In the genomic region with DNA sequence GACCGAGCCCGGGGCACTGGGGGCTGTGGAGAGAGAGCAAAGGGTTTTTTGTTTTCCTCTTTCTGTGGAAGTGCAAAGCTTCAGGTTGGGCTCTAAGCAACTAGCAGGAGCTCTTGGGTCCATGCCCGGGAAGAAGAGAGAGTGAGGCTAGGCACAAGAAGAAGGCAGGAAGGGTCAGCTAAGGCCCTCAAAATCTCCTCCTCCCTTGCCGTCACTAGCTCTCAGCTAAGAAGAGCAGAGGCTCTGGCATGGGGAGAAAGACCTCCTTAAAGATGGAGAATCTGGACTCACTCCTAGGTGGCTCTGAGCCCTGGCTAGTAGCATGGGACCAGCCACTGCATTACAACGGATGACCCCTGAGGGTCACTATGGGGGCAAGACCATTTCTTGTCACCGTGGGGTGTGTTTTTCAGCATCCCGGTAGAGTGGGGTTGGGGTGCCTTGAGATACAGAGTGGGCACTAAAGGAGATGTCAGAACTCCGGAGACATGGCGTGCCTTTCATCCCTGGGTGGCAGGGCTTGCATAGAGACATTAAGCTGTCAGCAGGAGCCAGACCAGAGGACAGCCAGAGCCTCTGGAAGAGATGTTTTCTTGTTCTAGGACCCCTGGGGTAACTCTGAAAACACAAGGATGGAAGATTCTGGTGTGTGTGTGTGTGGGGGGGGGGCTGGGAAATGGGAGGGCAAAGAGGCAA, we compare ENCODE assay signal across 7 mouse cellular contexts. TPM values are rescaled to one million over a fixed set of nuclear protein-coding genes. Genes with fewer than 3 reads are reported as not detected.
A peak's percentile ranks its signal among the peaks of the same experiment; 100 is the strongest.
DNase-seq lines count a peak whose midpoint lies in the region; ATAC-seq lines count a peak whose summit lies in the region.

No protein-coding gene starts in this region.

- H3K27me3 ChIP-seq in hindbrain, embryonic 15.5 days = no peaks in the 10 kb centered on the region
- H3K27me3 ChIP-seq in hindbrain, embryonic 13.5 days = no peaks in the 10 kb centered on the region; the same call in 1 of the 2 replicates
- no peaks in the 10 kb centered on the region for H3K27me3 ChIP-seq in heart, embryonic 10.5 days (ENCODE audit: insufficient read depth, poor library complexity, severe bottlenecking)
- no peaks in the 10 kb centered on the region for H3K27me3 ChIP-seq in stomach, embryonic 15.5 days (replicated peaks)

- no peak overlapping the region for H3K4me2 ChIP-seq in hindbrain, embryonic 15.5 days
- no peak overlapping the region for H3K4me2 ChIP-seq in hindbrain, embryonic 13.5 days
- H3K4me2 ChIP-seq in stomach, embryonic 15.5 days = no peak overlapping the region

- no peaks in the 10 kb centered on the region for H3K36me3 ChIP-seq in hindbrain, embryonic 15.5 days
- H3K36me3 ChIP-seq in hindbrain, embryonic 13.5 days = 0 out of 2 replicates have a peak, but pooled peaks cover 4% of the 10 kb centered on the region
- no peaks in the 10 kb centered on the region for H3K36me3 ChIP-seq in heart, embryonic 10.5 days
- no peaks in the 10 kb centered on the region for H3K36me3 ChIP-seq in stomach, embryonic 15.5 days

- 32% methylated on average over 9 of the region's 9 CpGs for WGBS in hindbrain, embryonic 15.5 days
- 39% methylated on average over 9 of the region's 9 CpGs for WGBS in hindbrain, embryonic 13.5 days
- 31% methylated on average over 9 of the region's 9 CpGs for WGBS in heart, embryonic 10.5 days
- WGBS in stomach, embryonic 15.5 days = 54% methylated on average over 9 of the region's 9 CpGs

- peak overlapping the region; percentile 49; the same call in 1 of the 2 replicates for H3K27ac ChIP-seq in hindbrain, embryonic 15.5 days (replicated peaks)
- H3K27ac ChIP-seq in hindbrain, embryonic 13.5 days = no peak overlapping the region; the same call in 1 of the 2 replicates
- peak overlapping the region; percentile 75 for H3K27ac ChIP-seq in heart, embryonic 10.5 days
- peak overlapping the region; percentile 54; the same call in 1 of the 2 replicates for H3K27ac ChIP-seq in stomach, embryonic 15.5 days

- no peak overlapping the region for H3K4me3 ChIP-seq in hindbrain, embryonic 15.5 days
- H3K4me3 ChIP-seq in hindbrain, embryonic 13.5 days = no peak overlapping the region
- H3K4me3 ChIP-seq in heart, embryonic 10.5 days = peak overlapping the region; percentile 34; the same call in 1 of the 2 replicates
- no peak overlapping the region for H3K4me3 ChIP-seq in stomach, embryonic 15.5 days (replicated peaks)

- H3K9ac ChIP-seq in hindbrain, embryonic 15.5 days = no peak overlapping the region
- H3K9ac ChIP-seq in hindbrain, embryonic 13.5 days = no peak overlapping the region; the same call in 1 of the 2 replicates
- no peak overlapping the region for H3K9ac ChIP-seq in stomach, embryonic 15.5 days

- H3K9me3 ChIP-seq in hindbrain, embryonic 15.5 days = no peaks in the 10 kb centered on the region
- H3K9me3 ChIP-seq in hindbrain, embryonic 13.5 days = no peaks in the 10 kb centered on the region
- H3K9me3 ChIP-seq in heart, embryonic 10.5 days = no peaks in the 10 kb centered on the region
- no peaks in the 10 kb centered on the region for H3K9me3 ChIP-seq in stomach, embryonic 15.5 days

- H3K4me1 ChIP-seq in hindbrain, embryonic 15.5 days (replicated peaks) = peaks cover 15% of the 10 kb centered on the region
- peaks cover 38% of the 10 kb centered on the region for H3K4me1 ChIP-seq in hindbrain, embryonic 13.5 days (replicated peaks)
- H3K4me1 ChIP-seq in heart, embryonic 10.5 days = peaks cover 57% of the 10 kb centered on the region
- H3K4me1 ChIP-seq in stomach, embryonic 15.5 days = peaks cover 24% of the 10 kb centered on the region; the same call in 1 of the 2 replicates

- DNase-seq in cerebellum, postnatal 10 days = peak; percentile 66 to 73
- no peak for DNase-seq in heart, embryonic 10.5 days (ENCODE audit: low spot score)
- DNase-seq in kidney, postnatal 36 days = peak; percentile 36 to 37
- DNase-seq in spleen, postnatal 10 days (ENCODE audit: low spot score in 2 of 2) = no peak

- ATAC-seq in hindbrain, embryonic 15.5 days (ENCODE audit: low FRiP score, low read depth) = no peak
- no peak for ATAC-seq in hindbrain, embryonic 13.5 days (ENCODE audit: low FRiP score)
- no peak for ATAC-seq in stomach, embryonic 15.5 days (ENCODE audit: insufficient read depth, low FRiP score, low read depth)

RNA-seq across cellular contexts. Expression of a gene that starts 54.8 kb away (rescaled TPM):
- 67.5 and 71.7 TPM in 2 replicates for polyA plus RNA-seq in hindbrain, embryonic 15.5 days (2015; fragmentation: Nextera tagmentation; extraction: Ambion mirVana)
- 73.0 and 73.7 TPM in 2 replicates for polyA plus RNA-seq in hindbrain, embryonic 13.5 days (2015; fragmentation: Nextera tagmentation; extraction: Ambion mirVana)
- polyA plus RNA-seq in heart, embryonic 10.5 days (2016; fragmentation: Nextera tagmentation; extraction: Ambion mirVana) = 30.4 and 45.4 TPM in 2 replicates
- 51.6 and 59.6 TPM in 2 replicates for polyA plus RNA-seq in stomach, embryonic 15.5 days (2015; fragmentation: Nextera tagmentation; extraction: Ambion mirVana)

Comparison
In these comparisons a context has a peak if more than half of its experiments do, and no peak if none do; other contexts are left out.
1. DNase-seq: peak in cerebellum, postnatal 10 days (2 of 2) and kidney, postnatal 36 days (2 of 2); none in heart, embryonic 10.5 days (single experiment) and spleen, postnatal 10 days (0 of 2).